Mouse (Mus musculus) stomach, postnatal 0 days (tissue): ENCODE data around the gene Dnajc16.

Source experiments
- CTCF ChIP-seq: IDR thresholded peaks from 2 replicates; pipeline ENCODE4 v1.5.1; 2016; ENCODE audit warnings: antibody characterized with exemption, low read depth, mild to moderate bottlenecking, moderate library complexity
- EP300 ChIP-seq: optimal IDR thresholded peaks from 2 replicates; pipeline ENCODE3; 2016; ENCODE audit warnings: antibody characterized with exemption

DNA sequence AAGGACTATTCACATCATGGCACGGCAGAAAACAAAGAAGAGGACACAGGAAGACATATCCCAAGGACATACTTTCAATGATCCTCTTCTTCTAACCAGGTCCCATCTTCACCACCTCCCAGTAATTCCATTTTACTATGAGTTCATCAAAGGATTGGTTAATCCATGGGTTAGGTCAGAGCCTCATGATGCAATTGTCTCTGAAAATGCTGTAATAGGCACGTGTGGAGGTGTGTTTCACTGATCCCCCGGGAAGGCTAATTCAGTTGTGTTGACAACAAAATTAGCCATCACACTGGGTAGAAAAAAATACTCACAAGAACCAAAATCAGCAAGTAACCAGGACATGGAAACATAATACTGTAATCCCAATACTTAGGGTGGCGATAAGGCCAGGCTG is 73.1 kb downstream of the Dnajc16 start:
- TF ChIP-seq CTCF (no peak), EP300 (no peak)
